Mouse (Mus musculus): Measurements from ENCODE around the gene Olfr1062. TPM values are rescaled to one million over a fixed set of nuclear protein-coding genes. Genes with fewer than 3 reads are reported as not detected.
"Not testable (repeated sequence)": the region's sequence is repeated elsewhere in the genome, so short reads cannot be mapped to it uniquely, and the experiment has no call there.

Olfr1062 gene
- not detected in 2 replicates for polyA plus RNA-seq (2016; fragmentation: Nextera tagmentation; extraction: Ambion mirVana)

DNA sequence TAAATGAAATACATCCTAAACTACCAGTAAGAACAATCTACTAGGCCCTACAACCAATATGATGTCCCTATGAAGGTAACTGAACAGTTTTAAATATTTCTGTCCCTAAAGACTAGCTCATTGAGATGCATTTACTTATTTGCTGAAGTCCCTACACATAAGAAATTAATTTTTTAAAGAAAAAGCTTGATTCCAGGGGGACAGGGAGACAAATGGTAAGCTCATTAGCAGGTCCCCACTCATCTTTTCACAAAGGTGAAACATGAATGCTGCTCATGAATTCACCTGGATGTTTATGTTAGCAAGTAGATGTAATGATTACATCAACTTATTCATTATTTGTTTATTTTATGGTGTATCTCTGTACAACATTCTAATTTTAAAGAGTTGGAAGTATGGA lies at the start of gene Olfr1062:
Gene Olfr1062, minus strand, starts transcription at position 101 of the 400 bp plus-strand sequence.
- not testable (repeated sequence) for H3K36me3 ChIP-seq (replicated peaks); H3K27me3 ChIP-seq (replicated peaks; ENCODE audit: low read depth, poor library complexity, severe bottlenecking); H3K27ac ChIP-seq (replicated peaks); DNase-seq (ENCODE audit: low spot score); H3K4me1 ChIP-seq; H3K9me3 ChIP-seq; H3K4me3 ChIP-seq

DNA sequence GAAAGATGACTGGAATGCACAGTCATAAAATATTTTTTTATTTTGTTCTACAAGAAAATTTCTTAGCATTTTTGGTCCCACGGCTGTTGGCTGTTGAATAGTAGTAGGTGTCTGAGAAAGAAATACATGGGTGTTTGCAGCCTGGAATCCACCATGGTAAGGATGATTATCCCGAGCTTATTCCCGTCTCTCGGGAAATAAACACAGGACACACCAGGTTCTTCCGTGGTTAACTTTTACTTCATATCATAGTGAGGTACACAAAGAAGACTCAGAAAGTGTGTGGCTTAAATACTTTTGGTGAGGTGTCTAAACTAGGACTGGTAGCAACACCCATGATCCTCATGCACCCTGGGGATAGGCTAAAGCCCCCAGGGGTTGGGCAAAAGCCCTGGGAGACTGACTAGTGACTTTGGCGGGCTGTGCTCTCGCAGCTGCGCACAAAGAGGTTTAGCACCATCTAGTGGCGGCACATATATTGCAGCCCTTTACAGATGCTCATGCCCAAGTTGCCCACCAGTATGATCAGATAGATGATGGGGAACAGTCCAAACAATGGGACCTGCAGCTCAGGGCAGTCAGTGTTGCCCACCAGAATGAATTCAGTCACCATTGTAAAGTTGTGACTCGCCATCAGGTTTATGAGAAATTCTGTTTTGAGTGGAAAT lies 38.0 kb upstream of the Olfr1062 start:
- Histone ChIP-seq H3K27me3 (replicated peaks; ENCODE audit: low read depth, poor library complexity, severe bottlenecking) (no peaks in the 10 kb centered on the region), H3K9me3 (no peaks in the 10 kb centered on the region), H3K4me1 (no peaks in the 10 kb centered on the region), H3K36me3 (replicated peaks) (no peaks in the 10 kb centered on the region), H3K27ac (replicated peaks) (no peak overlapping the region), H3K4me3 (no peak overlapping the region)
- WGBS, result 40% methylated on average over 10 of the region's 10 CpGs
- peak; percentile 61 for DNase-seq (ENCODE audit: low spot score)

DNA sequence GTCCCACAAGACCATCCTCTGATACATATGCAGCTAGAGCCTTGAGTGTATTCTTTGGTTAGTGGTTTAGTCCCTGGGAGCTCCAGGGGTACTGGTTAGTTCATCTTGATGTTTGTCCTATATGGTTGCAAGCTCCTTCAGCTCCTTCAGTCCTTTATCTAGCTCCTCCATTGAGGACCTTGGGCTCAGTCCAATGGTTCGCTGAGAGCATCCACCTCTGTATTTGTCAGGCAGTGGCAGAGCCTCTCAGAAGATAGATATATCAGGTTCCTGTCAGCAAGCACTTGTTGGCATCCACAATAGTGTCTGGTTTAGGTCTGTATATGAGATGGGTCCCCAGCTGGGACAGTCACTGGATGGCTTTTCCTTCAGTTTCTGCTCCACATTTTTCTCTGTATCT lies 33.9 kb upstream of the Olfr1062 start:
- H3K9me3 ChIP-seq, result no peaks in the 10 kb centered on the region
- H3K27ac ChIP-seq (replicated peaks), result no peak overlapping the region
- no peaks in the 10 kb centered on the region for H3K4me1 ChIP-seq
- 83% methylated on average over 1 of the region's 1 CpGs for WGBS
- no peak overlapping the region for H3K4me3 ChIP-seq
- H3K27me3 ChIP-seq (replicated peaks; ENCODE audit: low read depth, poor library complexity, severe bottlenecking), result no peaks in the 10 kb centered on the region
- no peak for DNase-seq (ENCODE audit: low spot score)
- no peaks in the 10 kb centered on the region for H3K36me3 ChIP-seq (replicated peaks)

DNA sequence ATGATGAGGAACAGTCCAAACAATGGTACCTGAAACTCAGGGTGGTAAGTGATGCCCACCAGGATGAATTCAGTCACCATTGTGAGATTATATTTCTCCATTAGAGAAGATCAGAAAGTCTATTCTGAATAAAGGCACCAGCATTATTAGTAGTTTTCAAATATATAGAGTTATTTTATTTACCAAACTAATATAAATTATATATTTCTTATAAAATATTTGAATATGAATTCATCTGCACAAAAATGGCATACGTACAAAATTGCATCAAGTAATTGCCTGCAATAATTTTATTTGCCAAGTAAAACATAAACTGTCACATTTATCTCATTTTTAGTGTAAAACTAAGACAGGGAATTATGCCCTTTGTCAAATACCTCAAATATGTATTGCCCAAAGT lies 29.6 kb upstream of the Olfr1062 start, which contains the start of gene Olfr1066:
Gene Olfr1066, minus strand, starts transcription at position 101 of the 400 bp plus-strand sequence.
- H3K9me3 ChIP-seq, result no peaks in the 10 kb centered on the region
- 89% methylated on average over 1 of the region's 1 CpGs for WGBS
- no peaks in the 10 kb centered on the region for H3K27me3 ChIP-seq (replicated peaks; ENCODE audit: low read depth, poor library complexity, severe bottlenecking)
- no peaks in the 10 kb centered on the region for H3K4me1 ChIP-seq
- no peak within 1 kb of the TSS for H3K27ac ChIP-seq (replicated peaks)
- no peak within 1 kb of the TSS for H3K4me3 ChIP-seq
- DNase-seq (ENCODE audit: low spot score), result no peak
- H3K36me3 ChIP-seq (replicated peaks), result no peaks in the 10 kb centered on the region

DNA sequence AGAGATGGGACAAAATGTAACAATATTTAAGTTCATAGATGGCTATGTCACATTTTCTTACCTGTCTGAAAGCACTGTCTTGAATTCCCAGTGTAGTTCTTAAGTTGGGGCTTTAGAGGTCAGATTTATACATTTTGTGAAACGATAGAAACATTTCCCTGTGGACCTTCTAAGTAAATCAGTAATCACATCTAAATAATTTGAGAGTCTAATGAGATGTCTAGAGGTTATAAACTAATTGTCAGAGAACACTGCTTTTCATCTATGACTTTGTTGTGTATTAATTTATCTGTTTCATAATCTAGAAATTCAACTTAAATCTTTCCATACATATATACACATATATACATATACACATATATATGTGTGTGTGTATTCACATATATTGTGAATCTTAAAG lies 23.9 kb upstream of the Olfr1062 start, which contains the start of gene Olfr1065:
Gene Olfr1065, minus strand, starts transcription at position 101 of the 400 bp plus-strand sequence.
- not testable (repeated sequence) for H3K4me3 ChIP-seq; H3K4me1 ChIP-seq; H3K36me3 ChIP-seq (replicated peaks); H3K27ac ChIP-seq (replicated peaks); H3K27me3 ChIP-seq (replicated peaks; ENCODE audit: low read depth, poor library complexity, severe bottlenecking); DNase-seq (ENCODE audit: low spot score); H3K9me3 ChIP-seq
- WGBS, result 82% methylated on average over 1 of the region's 1 CpGs

DNA sequence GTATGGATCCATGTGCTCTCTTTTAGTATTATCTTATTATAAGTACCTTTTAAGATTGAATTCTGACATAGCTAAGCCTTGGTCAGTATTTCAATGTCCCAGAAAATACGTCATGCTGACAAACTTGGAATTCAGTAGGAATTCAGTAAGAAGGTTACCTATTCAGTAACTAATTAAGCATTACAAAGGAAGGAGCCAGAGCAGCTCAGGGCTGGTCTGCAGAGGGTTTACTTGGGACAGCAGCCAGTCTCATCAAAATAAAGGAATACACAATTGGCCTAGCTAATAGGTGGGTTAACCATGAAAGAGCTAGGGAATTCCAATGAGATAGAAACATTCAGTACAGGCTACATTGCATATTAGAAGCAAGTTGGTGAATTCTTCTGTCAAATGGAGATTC lies 15.6 kb upstream of the Olfr1062 start:
- 72% methylated on average over 1 of the region's 1 CpGs for WGBS
- H3K36me3 ChIP-seq (replicated peaks); H3K4me1 ChIP-seq; DNase-seq (ENCODE audit: low spot score); H3K4me3 ChIP-seq; H3K9me3 ChIP-seq; H3K27me3 ChIP-seq (replicated peaks; ENCODE audit: low read depth, poor library complexity, severe bottlenecking); H3K27ac ChIP-seq (replicated peaks): not testable (repeated sequence)

DNA sequence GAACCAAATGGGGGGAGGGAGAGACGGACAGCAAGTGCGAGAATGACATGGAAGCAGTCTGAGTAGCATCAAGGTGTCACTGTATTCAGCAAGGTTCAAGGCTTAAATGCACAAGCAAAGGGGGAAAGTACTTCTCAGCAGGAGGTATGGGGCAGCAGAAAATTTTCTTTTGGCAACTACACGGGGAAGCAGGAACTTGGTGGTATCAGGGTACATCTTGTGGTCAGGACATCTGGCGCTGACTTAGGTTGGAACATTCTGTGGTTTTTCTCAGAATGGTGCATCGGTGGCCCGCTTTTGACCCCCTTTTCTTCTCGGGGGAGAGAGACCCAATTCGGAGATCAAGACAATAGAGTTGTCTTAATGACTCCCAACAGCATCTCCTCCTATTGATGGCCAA lies 2.0 kb upstream of the Olfr1062 start:
- not testable (repeated sequence) for H3K4me1 ChIP-seq; H3K9me3 ChIP-seq; DNase-seq (ENCODE audit: low spot score); H3K36me3 ChIP-seq (replicated peaks); H3K27ac ChIP-seq (replicated peaks); H3K4me3 ChIP-seq; H3K27me3 ChIP-seq (replicated peaks; ENCODE audit: low read depth, poor library complexity, severe bottlenecking)
- 90% methylated on average over 8 of the region's 8 CpGs for WGBS

DNA sequence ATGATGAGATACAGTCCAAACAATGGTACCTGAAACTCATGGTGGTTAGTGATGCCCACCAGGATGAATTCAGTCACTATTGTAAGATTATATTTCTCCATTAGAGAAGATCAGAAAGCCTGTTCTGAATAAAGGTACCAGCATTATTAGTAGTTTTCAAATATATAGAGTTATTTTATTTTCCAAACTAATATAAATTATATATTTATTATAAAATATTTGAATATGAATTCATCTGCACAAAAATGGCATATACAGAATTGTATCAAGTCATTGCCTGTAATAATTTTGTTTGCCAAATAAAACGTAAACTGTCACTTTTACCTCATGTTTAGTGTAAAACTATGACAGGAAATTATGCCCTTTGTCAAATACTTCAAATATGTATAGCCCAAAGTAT lies 12.6 kb downstream of the Olfr1062 start, which contains the start of gene Olfr1061:
Gene Olfr1061, minus strand, starts transcription at position 101 of the 400 bp plus-strand sequence.
- no peak within 1 kb of the TSS for H3K4me3 ChIP-seq

DNA sequence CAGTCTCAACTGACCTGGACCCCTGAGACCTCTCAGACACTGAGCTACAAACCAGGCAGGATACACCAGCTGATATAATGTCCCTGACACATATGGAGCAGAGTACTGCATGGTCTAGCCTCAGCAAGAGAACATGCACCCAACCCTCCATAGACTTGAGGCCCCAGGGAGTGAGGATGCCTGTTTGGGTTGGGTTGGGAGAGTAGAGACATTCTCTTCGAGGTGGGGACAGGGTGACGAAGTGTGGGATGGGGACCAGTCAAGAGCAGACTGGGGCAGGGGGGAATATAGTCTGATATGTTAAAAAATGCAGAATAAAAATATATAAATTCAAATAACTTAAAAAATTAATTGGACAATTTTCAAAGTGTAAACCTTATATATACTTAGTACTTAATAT lies 31.4 kb downstream of the Olfr1062 start:
- H3K27me3 ChIP-seq (replicated peaks; ENCODE audit: low read depth, poor library complexity, severe bottlenecking), result no peaks in the 10 kb centered on the region
- H3K9me3 ChIP-seq, result no peaks in the 10 kb centered on the region
- H3K4me1 ChIP-seq, result no peaks in the 10 kb centered on the region
- no peak for DNase-seq (ENCODE audit: low spot score)
- no peak overlapping the region for H3K4me3 ChIP-seq
- H3K27ac ChIP-seq (replicated peaks), result no peak overlapping the region
- no peaks in the 10 kb centered on the region for H3K36me3 ChIP-seq (replicated peaks)
- WGBS, result 95% methylated on average over 2 of the region's 2 CpGs

More for the DNA sequence above, 12.6 kb downstream of the Olfr1062 start, which contains the start of gene Olfr1061:
- DNase-seq (ENCODE audit: low spot score), result no peak
- Histone ChIP-seq H3K27ac (replicated peaks) (no peak within 1 kb of the TSS), H3K27me3 (replicated peaks; ENCODE audit: low read depth, poor library complexity, severe bottlenecking) (no peaks in the 10 kb centered on the region), H3K9me3 (no peaks in the 10 kb centered on the region), H3K36me3 (replicated peaks) (no peaks in the 10 kb centered on the region), H3K4me1 (no peaks in the 10 kb centered on the region)
- WGBS, result 85% methylated on average over 1 of the region's 1 CpGs

DNA sequence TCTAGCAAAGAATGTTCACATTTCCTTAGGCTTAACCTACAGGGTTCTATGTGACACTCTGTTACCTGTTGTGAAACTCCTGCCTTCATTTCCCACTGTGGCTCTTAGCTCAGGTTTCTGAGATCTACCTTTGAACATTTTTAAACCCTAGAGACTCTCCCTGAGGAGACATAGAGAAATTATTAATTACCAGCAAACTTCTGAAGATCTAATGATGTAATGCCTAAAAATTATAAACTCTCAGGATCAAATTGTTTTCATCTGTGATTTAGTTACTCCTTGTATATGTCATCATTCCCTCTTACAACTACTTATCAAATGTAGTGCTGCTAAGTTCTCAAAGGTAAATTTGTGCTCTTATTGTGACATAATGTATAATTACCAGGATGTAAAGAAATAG lies 38.1 kb downstream of the Olfr1062 start, which contains the start of gene Olfr1058:
Gene Olfr1058, minus strand, starts transcription at position 101 of the 400 bp plus-strand sequence.
- not testable (repeated sequence) for H3K4me1 ChIP-seq; H3K36me3 ChIP-seq (replicated peaks); H3K27me3 ChIP-seq (replicated peaks; ENCODE audit: low read depth, poor library complexity, severe bottlenecking); DNase-seq (ENCODE audit: low spot score); H3K9me3 ChIP-seq; H3K27ac ChIP-seq (replicated peaks); H3K4me3 ChIP-seq

DNA sequence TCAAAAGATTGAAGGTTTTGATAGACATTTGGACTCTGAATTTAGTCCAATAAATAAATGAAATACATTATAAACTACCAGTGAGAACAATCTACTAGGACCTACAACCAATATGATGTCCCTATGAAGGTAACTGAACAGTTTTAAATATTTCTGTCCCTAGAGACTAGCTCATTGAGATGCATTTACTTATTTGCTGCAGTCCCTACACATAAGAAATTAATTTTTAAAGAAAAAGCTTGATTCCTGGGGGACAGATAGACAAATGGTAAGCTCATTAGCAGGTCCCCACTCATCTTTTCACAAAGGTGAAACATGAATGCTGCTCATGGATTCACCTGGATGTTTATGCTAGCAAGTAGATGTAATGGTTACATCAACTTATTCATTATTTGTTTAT lies 48.3 kb downstream of the Olfr1062 start, which contains the start of gene Olfr1057:
Gene Olfr1057, minus strand, starts transcription at position 101 of the 400 bp plus-strand sequence.
- no peaks in the 10 kb centered on the region for H3K36me3 ChIP-seq (replicated peaks)

More for the DNA sequence above, 48.3 kb downstream of the Olfr1062 start, which contains the start of gene Olfr1057:
- H3K4me1 ChIP-seq, result no peaks in the 10 kb centered on the region
- no peak within 1 kb of the TSS for H3K4me3 ChIP-seq
- H3K9me3 ChIP-seq, result no peaks in the 10 kb centered on the region
- H3K27me3 ChIP-seq (replicated peaks; ENCODE audit: low read depth, poor library complexity, severe bottlenecking), result no peaks in the 10 kb centered on the region
- no peak within 1 kb of the TSS for H3K27ac ChIP-seq (replicated peaks)
- DNase-seq (ENCODE audit: low spot score), result no peak
